Mouse (Mus musculus) monocyte, adult 5-6 weeks (primary cell): ENCODE results near the gene Foxc2. TPM values are rescaled to one million over a fixed set of nuclear protein-coding genes. Genes with fewer than 3 reads are reported as not detected.

ENCODE experiments used
- ATAC-seq: fragments of 153-309, 156-312 bp; replicated peaks from 2 replicates; pipeline ENCODE4 v1.8.0; 2017; ENCODE audit warnings: mild to moderate bottlenecking; ENCODE audit not compliant: low TSS enrichment, insufficient number of reproducible peaks, severe bottlenecking, poor library complexity, low FRiP score
- total RNA-seq: library from RNA; stranded (forward); fragments of 200-1000, 200-491, 200-594 nt; gene quantifications from 3 replicates; pipeline ENCODE4 v1.2.3, GENCODE M21; 2017

The Foxc2 gene
- total RNA-seq, 1 experiment from 2014 or later: not detected

DNA sequence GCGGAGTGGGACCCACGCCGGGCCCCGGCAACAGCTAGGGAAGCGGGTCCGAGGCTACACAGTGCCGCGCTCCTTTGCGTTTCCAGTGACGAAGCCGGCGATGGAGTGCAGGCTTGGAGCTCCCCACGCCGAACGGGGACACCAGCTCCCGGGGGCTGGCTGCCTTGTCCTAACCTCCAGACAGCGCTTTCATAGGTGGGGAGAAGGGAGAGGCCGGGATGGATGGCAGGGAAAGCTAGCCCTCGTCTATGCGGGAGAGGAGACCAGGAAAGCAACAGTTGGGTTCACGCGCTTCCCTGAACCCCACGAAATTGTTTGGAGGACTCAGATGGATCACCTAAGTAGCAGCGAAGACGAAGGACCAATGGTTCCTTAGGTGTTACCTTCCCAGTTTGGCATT, 835 bp upstream of the Foxc2 start:
- ATAC-seq: no peak

- no peak for ATAC-seq
These were observed 717 bp downstream of the Foxc2 start for GRCm38 (mm10) chr8:121116591-121117185.

DNA sequence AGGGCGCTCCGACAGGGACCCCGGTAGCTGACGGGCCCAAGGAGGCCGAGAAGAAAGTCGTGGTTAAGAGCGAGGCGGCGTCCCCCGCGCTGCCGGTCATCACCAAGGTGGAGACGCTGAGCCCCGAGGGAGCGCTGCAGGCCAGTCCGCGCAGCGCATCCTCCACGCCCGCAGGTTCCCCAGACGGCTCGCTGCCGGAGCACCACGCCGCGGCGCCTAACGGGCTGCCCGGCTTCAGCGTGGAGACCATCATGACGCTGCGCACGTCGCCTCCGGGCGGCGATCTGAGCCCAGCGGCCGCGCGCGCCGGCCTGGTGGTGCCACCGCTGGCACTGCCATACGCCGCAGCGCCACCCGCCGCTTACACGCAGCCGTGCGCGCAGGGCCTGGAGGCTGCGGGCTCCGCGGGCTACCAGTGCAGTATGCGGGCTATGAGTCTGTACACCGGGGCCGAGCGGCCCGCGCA, 1.2 kb downstream of the Foxc2 start:
- no peak for ATAC-seq

- ATAC-seq: no peak
These were observed 1.9 kb downstream of the Foxc2 start for GRCm38 (mm10) chr8:121117906-121118305.

GRCm38 (mm10) chr8:121118634-121119420, 2.9 kb downstream of the Foxc2 start:
- ATAC-seq: no peak

DNA sequence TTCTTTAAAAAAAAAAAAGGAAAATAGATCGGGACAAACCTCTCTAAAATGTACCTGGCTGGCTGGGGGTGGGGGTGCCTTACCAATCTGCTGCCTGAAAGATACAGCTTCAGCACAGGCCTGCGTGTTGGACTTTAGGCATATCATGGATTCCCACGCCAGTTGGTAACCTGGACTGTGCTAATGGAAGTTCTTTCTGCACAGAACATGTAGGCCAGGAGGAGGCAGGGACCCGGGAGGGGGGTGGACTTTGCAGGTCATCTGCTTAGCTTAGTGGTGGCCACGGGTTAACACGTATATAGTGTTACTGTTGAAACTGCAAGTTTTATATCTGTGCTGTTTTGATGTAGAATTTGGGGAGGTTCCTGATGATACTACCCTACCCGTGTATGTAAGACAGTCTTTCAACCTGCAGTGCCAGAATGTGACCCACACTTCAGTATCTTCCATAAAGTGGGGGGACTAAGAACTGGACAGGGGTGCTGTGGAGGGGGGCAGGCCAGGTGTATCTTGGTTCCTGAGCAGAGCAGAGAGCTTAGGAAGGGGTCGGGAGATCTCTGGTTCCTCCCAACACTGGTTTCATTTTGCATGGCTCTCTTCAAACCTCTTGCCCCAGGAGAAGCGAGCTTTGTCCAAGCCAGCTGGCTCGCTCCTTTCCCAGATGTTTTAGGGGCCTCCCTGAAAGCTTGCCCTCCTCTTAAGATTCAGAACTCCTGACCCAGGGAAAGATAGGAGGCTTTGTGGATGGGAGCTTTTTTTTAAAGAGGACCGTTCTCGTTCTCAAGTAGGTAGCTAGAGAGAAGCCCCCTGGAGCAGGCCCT, 3.9 kb downstream of the Foxc2 start:
- no peak for ATAC-seq

GRCm38 (mm10) chr8:121120456-121121419, 4.8 kb downstream of the Foxc2 start:
- no peak for ATAC-seq

GRCm38 (mm10) chr8:121121704-121122103, 5.7 kb downstream of the Foxc2 start:
- ATAC-seq: no peak

GRCm38 (mm10) chr8:121122368-121122767, 6.4 kb downstream of the Foxc2 start:
- ATAC-seq: no peak

DNA sequence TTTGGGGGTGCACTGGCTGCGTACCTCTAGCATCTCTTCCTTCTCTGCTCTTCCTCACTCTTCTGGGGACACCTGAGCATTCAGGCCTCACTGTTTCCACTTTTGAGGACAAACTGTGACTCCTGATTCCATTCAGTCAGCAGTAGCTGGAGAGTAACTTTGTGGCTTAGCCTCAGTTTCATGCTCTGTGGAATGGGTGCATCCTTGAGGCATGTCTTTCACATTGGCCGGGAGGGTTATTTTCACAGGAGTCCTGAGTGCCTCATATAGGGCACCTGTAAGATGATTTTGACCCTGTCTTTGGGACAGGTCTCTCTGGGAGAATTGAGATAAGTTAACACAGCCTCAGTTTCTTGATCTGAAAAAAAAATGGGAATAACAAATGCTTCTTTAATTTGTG, 7.1 kb downstream of the Foxc2 start:
- ATAC-seq: no peak

GRCm38 (mm10) chr8:121124547-121125239, 8.7 kb downstream of the Foxc2 start:
- ATAC-seq: no peak

- ATAC-seq: no peak
These were observed 9.4 kb downstream of the Foxc2 start for GRCm38 (mm10) chr8:121125311-121125876.

GRCm38 (mm10) chr8:121126191-121126590, 10.2 kb downstream of the Foxc2 start:
- no peak for ATAC-seq

- no peak for ATAC-seq
These were observed 10.7 kb downstream of the Foxc2 start for GRCm38 (mm10) chr8:121126694-121127093.

GRCm38 (mm10) chr8:121127291-121127701, 11.3 kb downstream of the Foxc2 start:
- ATAC-seq: no peak

GRCm38 (mm10) chr8:121127756-121128375, 11.9 kb downstream of the Foxc2 start, which contains the start of gene Foxl1:
Gene Foxl1 (plus strand): TSS chr8:121127940.
- no peak for ATAC-seq
